Mouse (Mus musculus) liver, embryonic 12.5 days (tissue): ENCODE measurements around the gene Bhmt2. TPM values are rescaled to one million over a fixed set of nuclear protein-coding genes. Genes with fewer than 3 reads are reported as not detected.

Experiments
- ATAC-seq: fragments of 200-750 bp; cut with Nextera tagmentation; 2 replicates; pipeline ENCODE4 v1.8.0; 2017; ENCODE audit warnings: moderate number of reproducible peaks, mild to moderate bottlenecking, moderate library complexity
- H3K27ac ChIP-seq: fragments of 300-500 bp; sonication (generic); 2 replicates; pipeline ENCODE4 v1.5.1; 2016; ENCODE audit warnings: mild to moderate bottlenecking
- H3K27me3 ChIP-seq: fragments of 300-500 bp; sonication (generic); replicated peaks from 2 replicates; pipeline ENCODE4 v1.6.1; 2016; ENCODE audit warnings: mild to moderate bottlenecking, moderate library complexity
- H3K36me3 ChIP-seq: fragments of 300-500 bp; sonication (generic); 2 replicates; pipeline ENCODE4 v1.6.1; 2016; ENCODE audit warnings: mild to moderate bottlenecking, moderate library complexity
- H3K4me1 ChIP-seq: fragments of 300-500 bp; sonication (generic); 2 replicates; pipeline ENCODE4 v1.6.1; 2016
- H3K4me2 ChIP-seq: fragments of 300-500 bp; sonication (generic); 2 replicates; pipeline ENCODE4 v1.6.1; 2016; ENCODE audit warnings: mild to moderate bottlenecking, moderate library complexity
- H3K4me3 ChIP-seq: fragments of 300-500 bp; sonication (generic); 2 replicates; pipeline ENCODE4 v1.5.1; 2016; ENCODE audit warnings: mild to moderate bottlenecking, moderate library complexity
- H3K9ac ChIP-seq: fragments of 300-500 bp; sonication (generic); 2 replicates; pipeline ENCODE4 v1.6.1; 2016; ENCODE audit warnings: mild to moderate bottlenecking, moderate library complexity
- H3K9me3 ChIP-seq: fragments of 300-500 bp; sonication (generic); replicated peaks from 2 replicates; pipeline ENCODE4 v1.6.1; 2016; ENCODE audit warnings: mild to moderate bottlenecking, moderate library complexity
- WGBS: fragments of 180-500 bp; shearing (Covaris S2); methylation state at CpG from one replicate; pipeline ENCODE4 v1.1.7; 2016; ENCODE audit not compliant: insufficient replicate concordance; 5-methylcytosine and 5-hydroxymethylcytosine counted together
- polyA plus RNA-seq: library from polyadenylated mRNA; unstranded; fragments of >200 nt; fragmentation: Nextera tagmentation; extraction: Ambion mirVana; gene quantifications from 2 replicates; pipeline ENCODE4 v1.2.1, GENCODE M21; 2016

Gene Bhmt2
- 12.3 and 12.7 TPM in 2 replicates for polyA plus RNA-seq

DNA sequence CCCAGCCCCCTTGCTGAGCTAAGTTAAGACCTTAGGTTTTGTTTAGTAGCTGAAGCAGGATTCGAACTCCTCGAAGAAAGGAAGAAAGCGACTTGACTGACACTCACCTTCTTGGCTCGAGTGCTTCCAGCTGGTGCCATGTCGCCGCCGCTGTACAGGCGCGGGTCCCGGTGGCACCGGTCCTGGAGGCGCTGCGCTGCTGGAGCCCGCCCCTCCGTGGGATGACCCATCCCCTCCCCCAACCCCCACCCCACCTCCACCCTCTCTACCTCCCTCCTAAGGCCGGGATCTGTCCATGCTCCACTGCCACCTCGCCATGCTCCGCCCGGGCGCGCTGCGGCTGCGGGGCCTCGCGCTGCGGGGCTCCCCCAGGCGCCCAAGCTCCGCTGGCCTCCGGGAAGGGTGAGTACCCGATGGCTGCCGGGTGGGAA is at the start of gene Bhmt2, which contains the start of gene Dmgdh:
Bhmt2 (minus strand) TSS at position 172 of the 431 bp plus-strand sequence.
Dmgdh (plus strand) TSS at position 303 of the 431 bp plus-strand sequence.
- Histone ChIP-seq H3K9ac (no peak within 1 kb of the TSS), H3K9me3 (no peaks in the 10 kb centered on the region), H3K27me3 (peaks cover 21% of the 10 kb centered on the region), H3K4me1 (no peaks in the 10 kb centered on the region), H3K36me3 (no peaks in the 10 kb centered on the region), H3K27ac (no peak within 1 kb of the TSS), H3K4me2 (peak within 1 kb of the TSS; percentile 41), H3K4me3 (peak within 1 kb of the TSS; percentile 37)
- 9% methylated on average over 31 of the region's 31 CpGs for WGBS
- peak; percentile 69 for ATAC-seq

DNA sequence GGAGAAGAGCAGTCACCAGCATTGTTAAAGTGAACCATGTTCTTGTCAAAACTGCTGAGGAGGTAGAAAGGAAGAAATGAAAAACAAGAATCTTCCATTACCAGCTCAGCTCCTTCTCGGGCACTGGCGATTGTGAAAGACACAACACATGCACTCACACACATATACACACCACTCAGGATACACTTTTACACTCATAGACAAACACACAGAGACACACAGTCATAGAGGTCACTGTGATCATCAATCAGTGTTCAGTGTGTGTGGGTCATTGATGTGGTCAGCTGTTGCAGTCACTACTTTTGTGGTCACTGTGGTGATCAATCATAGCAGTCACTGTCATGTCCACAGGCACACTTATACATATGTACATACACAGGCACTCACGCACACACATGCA is 49.4 kb upstream of the Bhmt2 start:
- ATAC-seq, result no peak
- Histone ChIP-seq H3K4me2 (no peak overlapping the region), H3K36me3 (no peaks in the 10 kb centered on the region), H3K9me3 (no peaks in the 10 kb centered on the region), H3K27me3 (no peaks in the 10 kb centered on the region; the same call in 1 of the 2 replicates), H3K27ac (no peak overlapping the region), H3K4me1 (no peaks in the 10 kb centered on the region), H3K4me3 (no peak overlapping the region), H3K9ac (no peak overlapping the region)
- 66% methylated on average over 3 of the region's 3 CpGs for WGBS

GRCm38 (mm10) chr13:93721916-93722315 is 47.8 kb upstream of the Bhmt2 start:
- H3K27ac ChIP-seq, result no peak overlapping the region
- no peaks in the 10 kb centered on the region for H3K36me3 ChIP-seq
- no peak overlapping the region for H3K9ac ChIP-seq
- H3K4me1 ChIP-seq, result no peaks in the 10 kb centered on the region
- ATAC-seq, result no peak
- H3K4me2 ChIP-seq, result no peak overlapping the region
- H3K9me3 ChIP-seq, result no peaks in the 10 kb centered on the region
- WGBS, result 64% methylated on average over 4 of the region's 4 CpGs
- H3K27me3 ChIP-seq, result no peaks in the 10 kb centered on the region; the same call in 1 of the 2 replicates
- H3K4me3 ChIP-seq, result no peak overlapping the region

DNA sequence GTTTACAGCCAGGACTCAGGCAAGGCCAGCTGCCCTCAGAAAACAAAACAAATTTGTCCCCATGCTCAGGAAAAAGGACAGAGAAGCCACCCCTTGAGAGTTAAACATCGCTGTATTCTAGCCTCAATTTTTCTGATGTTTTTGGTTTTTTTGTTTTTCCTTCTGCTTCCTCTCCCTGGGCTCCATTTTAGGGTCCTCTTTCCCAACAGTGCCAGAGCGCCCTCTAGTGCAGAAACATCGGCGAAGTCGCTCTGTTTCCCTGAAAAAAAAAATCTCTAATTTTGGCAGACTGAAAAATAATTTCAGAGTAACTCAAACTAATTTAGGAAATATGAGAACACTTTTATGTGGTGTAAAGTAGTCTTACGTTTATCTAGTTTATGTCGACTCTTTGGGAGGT is 44.8 kb upstream of the Bhmt2 start:
- no peak overlapping the region for H3K4me3 ChIP-seq
- H3K36me3 ChIP-seq, result no peaks in the 10 kb centered on the region
- ATAC-seq, result no peak
- H3K4me1 ChIP-seq, result no peaks in the 10 kb centered on the region
- H3K27me3 ChIP-seq, result no peaks in the 10 kb centered on the region; the same call in 1 of the 2 replicates
- H3K4me2 ChIP-seq, result no peak overlapping the region
- H3K9me3 ChIP-seq, result no peaks in the 10 kb centered on the region
- H3K9ac ChIP-seq, result no peak overlapping the region
- WGBS, result 4% methylated on average over 7 of the region's 7 CpGs
- no peak overlapping the region for H3K27ac ChIP-seq

DNA sequence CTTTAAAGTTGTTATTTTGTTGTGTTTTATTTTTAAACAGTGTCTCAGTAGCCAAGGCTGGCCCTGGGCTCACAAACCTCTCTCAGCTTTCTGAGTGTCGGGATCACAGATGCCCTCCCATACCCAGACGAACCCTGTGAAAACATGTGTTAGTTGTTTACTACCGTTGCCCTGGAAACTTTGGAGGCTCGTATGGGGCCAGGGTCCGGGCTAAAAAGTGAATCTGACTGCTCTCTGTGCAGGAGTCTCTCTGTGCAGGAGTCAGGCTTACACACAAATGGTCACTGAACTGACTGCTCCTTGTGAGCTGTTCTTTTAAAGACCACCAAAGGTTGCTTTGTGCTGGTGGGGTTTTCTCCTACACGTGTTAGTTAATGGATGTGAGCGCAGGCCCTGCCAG is 43.0 kb upstream of the Bhmt2 start:
- no peak overlapping the region for H3K27ac ChIP-seq
- no peak for ATAC-seq
- H3K27me3 ChIP-seq, result no peaks in the 10 kb centered on the region; the same call in 1 of the 2 replicates
- H3K36me3 ChIP-seq, result no peaks in the 10 kb centered on the region; the same call in 1 of the 2 replicates
- H3K4me3 ChIP-seq, result no peak overlapping the region
- 53% methylated on average over 7 of the region's 7 CpGs for WGBS
- no peaks in the 10 kb centered on the region for H3K9me3 ChIP-seq
- H3K4me2 ChIP-seq, result no peak overlapping the region
- no peaks in the 10 kb centered on the region for H3K4me1 ChIP-seq
- H3K9ac ChIP-seq, result no peak overlapping the region

DNA sequence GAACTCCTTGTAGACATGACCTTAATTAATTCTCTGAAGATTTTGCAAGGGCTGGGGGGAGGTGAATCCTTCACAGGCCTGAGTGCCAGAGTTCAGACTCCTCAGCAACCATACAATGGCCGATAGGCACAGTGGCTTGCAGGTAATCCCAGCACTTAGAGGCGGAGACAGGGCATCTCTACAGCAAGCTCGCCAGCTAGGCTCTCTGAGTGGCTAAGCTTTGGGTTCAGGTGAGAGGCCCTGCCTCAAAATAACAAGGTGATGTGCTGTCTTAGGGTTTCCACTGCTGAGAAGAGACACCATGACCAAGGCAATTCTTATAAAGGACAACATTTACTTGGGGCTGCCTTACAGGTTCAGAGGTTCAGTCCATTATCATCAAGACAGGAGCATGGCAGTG is 39.7 kb upstream of the Bhmt2 start:
- H3K36me3 ChIP-seq, result no peaks in the 10 kb centered on the region; the same call in 1 of the 2 replicates
- no peaks in the 10 kb centered on the region for H3K27me3 ChIP-seq
- H3K4me1 ChIP-seq, result no peaks in the 10 kb centered on the region
- no peak overlapping the region for H3K4me2 ChIP-seq
- H3K4me3 ChIP-seq, result no peak overlapping the region
- no peak for ATAC-seq
- H3K27ac ChIP-seq, result no peak overlapping the region
- H3K9me3 ChIP-seq, result no peaks in the 10 kb centered on the region
- H3K9ac ChIP-seq, result no peak overlapping the region
- 75% methylated on average over 3 of the region's 3 CpGs for WGBS

DNA sequence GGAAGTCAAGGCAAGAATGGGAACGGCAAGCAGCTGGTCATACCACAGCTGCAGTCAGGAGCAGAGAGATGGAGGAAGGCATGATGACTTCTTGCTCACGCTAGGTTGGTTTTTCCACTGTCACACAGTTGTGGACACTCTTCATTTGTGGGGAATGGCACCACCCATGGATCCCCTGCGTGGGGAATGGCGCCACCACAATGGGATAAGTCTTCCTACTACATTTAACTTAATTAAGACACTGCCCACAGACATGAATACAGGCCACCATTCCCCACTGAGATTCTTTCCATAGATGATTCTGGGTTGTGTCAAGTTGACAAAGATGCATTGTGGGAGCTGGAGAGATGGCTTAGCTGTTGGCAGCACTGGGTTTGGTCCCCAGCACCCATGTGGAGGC is 38.3 kb upstream of the Bhmt2 start:
- WGBS, result 72% methylated on average over 4 of the region's 4 CpGs
- no peak overlapping the region for H3K27ac ChIP-seq
- no peak for ATAC-seq
- H3K9ac ChIP-seq, result no peak overlapping the region
- H3K4me3 ChIP-seq, result no peak overlapping the region
- no peaks in the 10 kb centered on the region for H3K9me3 ChIP-seq
- H3K4me1 ChIP-seq, result no peaks in the 10 kb centered on the region
- H3K4me2 ChIP-seq, result no peak overlapping the region
- H3K27me3 ChIP-seq, result no peaks in the 10 kb centered on the region
- H3K36me3 ChIP-seq, result no peaks in the 10 kb centered on the region; the same call in 1 of the 2 replicates

DNA sequence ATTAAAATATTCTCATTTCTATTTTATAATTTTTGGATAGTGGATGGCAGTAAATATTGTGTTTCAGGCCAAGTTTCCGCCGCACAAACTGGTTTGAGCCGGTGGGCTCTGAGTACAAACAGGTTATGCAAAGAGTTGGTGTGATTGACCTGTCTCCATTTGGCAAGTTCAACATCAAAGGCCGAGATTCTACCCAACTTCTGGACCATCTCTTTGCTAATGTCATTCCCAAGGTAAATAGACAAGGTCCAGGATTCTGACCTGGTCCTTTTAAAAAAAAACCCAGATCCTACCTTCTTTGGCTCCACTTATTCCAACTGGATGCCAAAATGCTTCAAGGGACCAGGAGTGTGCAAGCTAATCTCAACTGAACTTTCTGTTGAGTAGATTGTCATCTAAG is 37.1 kb upstream of the Bhmt2 start:
- WGBS, result 63% methylated on average over 4 of the region's 4 CpGs
- peak; percentile 21; the same call in 1 of the 2 replicates for ATAC-seq
- no peak overlapping the region for H3K27ac ChIP-seq

DNA sequence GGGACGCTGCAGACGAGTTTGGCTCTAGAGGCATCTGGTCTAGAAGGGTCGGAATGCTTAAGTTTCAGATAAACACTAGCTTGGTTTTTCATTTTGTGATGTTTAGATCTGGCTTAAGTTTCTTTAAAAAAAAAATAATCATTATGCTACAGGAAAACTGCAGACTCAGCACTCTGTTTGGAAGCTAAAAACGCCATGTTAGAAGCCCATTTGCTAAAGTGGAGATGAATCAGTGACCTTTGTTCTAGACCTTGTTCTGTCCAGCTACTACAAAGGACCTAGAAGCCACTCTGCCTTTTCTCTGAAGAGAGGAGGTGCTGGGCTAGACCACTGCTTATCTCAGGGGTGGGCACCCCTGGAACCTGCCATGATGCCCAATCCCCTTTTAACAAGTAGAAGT is 36.2 kb upstream of the Bhmt2 start:
- H3K4me3 ChIP-seq, result no peak overlapping the region
- no peaks in the 10 kb centered on the region; the same call in 1 of the 2 replicates for H3K36me3 ChIP-seq
- no peaks in the 10 kb centered on the region for H3K9me3 ChIP-seq
- H3K27me3 ChIP-seq, result no peaks in the 10 kb centered on the region
- no peak overlapping the region for H3K27ac ChIP-seq
- no peak overlapping the region for H3K4me2 ChIP-seq
- H3K4me1 ChIP-seq, result no peaks in the 10 kb centered on the region
- no peak overlapping the region for H3K9ac ChIP-seq
- 68% methylated on average over 4 of the region's 4 CpGs for WGBS
- ATAC-seq, result no peak

More for the DNA sequence above, 37.1 kb upstream of the Bhmt2 start:
- Histone ChIP-seq H3K9me3 (no peaks in the 10 kb centered on the region), H3K4me3 (no peak overlapping the region), H3K4me1 (no peaks in the 10 kb centered on the region), H3K36me3 (no peaks in the 10 kb centered on the region; the same call in 1 of the 2 replicates), H3K4me2 (no peak overlapping the region), H3K27me3 (no peaks in the 10 kb centered on the region), H3K9ac (no peak overlapping the region)

DNA sequence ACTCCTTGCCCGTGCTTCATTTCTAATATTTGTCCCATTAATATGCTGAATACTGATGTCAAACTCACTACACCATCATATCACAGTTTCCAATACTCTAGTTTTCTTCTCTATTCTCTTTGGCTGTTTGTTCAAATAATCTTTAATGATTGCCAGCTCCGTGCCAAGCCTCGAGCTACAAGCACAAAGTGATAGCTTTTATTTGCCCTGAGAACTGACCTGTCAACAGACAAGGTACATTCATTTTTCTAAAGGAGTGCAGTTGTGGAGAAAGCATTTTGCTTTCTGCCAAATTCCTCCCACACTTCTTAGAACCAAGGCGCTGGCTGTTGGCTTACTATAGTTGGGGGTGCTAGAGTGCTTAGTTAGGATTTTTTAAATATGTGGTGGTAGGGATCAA is 33.2 kb upstream of the Bhmt2 start:
- Histone ChIP-seq H3K4me1 (no peaks in the 10 kb centered on the region), H3K27me3 (no peaks in the 10 kb centered on the region), H3K4me2 (no peak overlapping the region), H3K9me3 (no peaks in the 10 kb centered on the region), H3K4me3 (no peak overlapping the region), H3K27ac (no peak overlapping the region), H3K36me3 (no peaks in the 10 kb centered on the region), H3K9ac (no peak overlapping the region)
- WGBS, result 64% methylated on average over 4 of the region's 4 CpGs
- ATAC-seq, result no peak

- H3K27me3 ChIP-seq, result no peaks in the 10 kb centered on the region
- no peak for ATAC-seq
- no peak overlapping the region for H3K27ac ChIP-seq
- H3K36me3 ChIP-seq, result no peaks in the 10 kb centered on the region
- H3K4me3 ChIP-seq, result no peak overlapping the region
- no peaks in the 10 kb centered on the region for H3K4me1 ChIP-seq
- WGBS, result 74% methylated on average over 4 of the region's 4 CpGs
- no peaks in the 10 kb centered on the region for H3K9me3 ChIP-seq
- no peak overlapping the region for H3K9ac ChIP-seq
- H3K4me2 ChIP-seq, result no peak overlapping the region
Observed at GRCm38 (mm10) chr13:93705697-93706096, 31.6 kb upstream of the Bhmt2 start.

- WGBS, result 77% methylated on average over 6 of the region's 6 CpGs
- H3K9ac ChIP-seq, result no peak overlapping the region
- no peaks in the 10 kb centered on the region for H3K27me3 ChIP-seq
- H3K4me1 ChIP-seq, result no peaks in the 10 kb centered on the region
- no peak overlapping the region for H3K4me2 ChIP-seq
- H3K36me3 ChIP-seq, result no peaks in the 10 kb centered on the region
- no peak overlapping the region for H3K27ac ChIP-seq
- no peak for ATAC-seq
- H3K9me3 ChIP-seq, result no peaks in the 10 kb centered on the region
- H3K4me3 ChIP-seq, result no peak overlapping the region
Observed at GRCm38 (mm10) chr13:93698866-93699265, 24.8 kb upstream of the Bhmt2 start.

GRCm38 (mm10) chr13:93690821-93691220 is 16.7 kb upstream of the Bhmt2 start:
- 46% methylated on average over 1 of the region's 1 CpGs for WGBS
- Histone ChIP-seq H3K9ac (no peak overlapping the region), H3K27me3 (no peaks in the 10 kb centered on the region), H3K9me3 (no peaks in the 10 kb centered on the region), H3K4me2 (no peak overlapping the region), H3K4me1 (no peaks in the 10 kb centered on the region), H3K36me3 (no peaks in the 10 kb centered on the region), H3K4me3 (no peak overlapping the region), H3K27ac (no peak overlapping the region)
- ATAC-seq, result no peak
